Mouse (Mus musculus): ENCODE results near the gene Enpp5.
A peak's percentile ranks its signal among the peaks of the same experiment; 100 is the strongest.

- TF ChIP-seq MAZ (IDR thresholded peaks at IDR 0.05; ENCODE audit: low read depth, low read length) (no peak), GABPA (IDR thresholded peaks at IDR 0.05; ENCODE audit: low read depth, low read length) (no peak), SIN3A (IDR thresholded peaks at IDR 0.05; ENCODE audit: low read length) (no peak), POLR2A (IDR thresholded peaks at IDR 0.05; ENCODE audit: control insufficient read depth in 1 of 2, insufficient read depth in 1 of 2, low read depth in 1 of 2, low read length in 2 of 2, poor library complexity in 1 of 2) (no peak), GATA1 (IDR thresholded peaks at IDR 0.05; ENCODE audit: low read depth, low read length) (peak; percentile 71), TAL1 (IDR thresholded peaks at IDR 0.05; ENCODE audit: low read length) (peak; percentile 69), CTCF (IDR thresholded peaks at IDR 0.05 in 2 of 3, conservative IDR thresholded peaks at IDR 0.05 in 1 of 3; ENCODE audit: control insufficient read depth in 1 of 3, insufficient read depth in 1 of 3, low read depth in 2 of 3, low read length in 3 of 3, poor library complexity in 1 of 3, severe bottlenecking in 1 of 3) (no peak), NRF1 (IDR thresholded peaks at IDR 0.05; ENCODE audit: insufficient read depth, low read depth, low read length, poor library complexity, severe bottlenecking) (no peak), ZNF384 (IDR thresholded peaks at IDR 0.05; ENCODE audit: low read depth, low read length) (no peak), EP300 (IDR thresholded peaks at IDR 0.05; ENCODE audit: low read depth in 1 of 2, low read length in 2 of 2) (peak; percentile 54 to 76), RCOR1 (IDR thresholded peaks at IDR 0.05; ENCODE audit: low read depth, low read length) (no peak), TBP (IDR thresholded peaks at IDR 0.05; ENCODE audit: low read depth, low read length) (0 out of 2 replicates have a peak, but pooled peaks have one; percentile 21), ZC3H11A (IDR thresholded peaks at IDR 0.05; ENCODE audit: low read depth, low read length) (no peak), MXI1 (IDR thresholded peaks at IDR 0.05; ENCODE audit: low read depth, low read length) (no peak)
These were observed 39.1 kb downstream of the Enpp5 start for GRCm38 (mm10) chr17:44117721-44118120.

All from MEL (cell line).